Mouse (Mus musculus): ENCODE measurements at regions not wholly inside any gene's neighbourhood (a gene's known extent, or its start where the extent isn't known, plus 50 kb on each side); places are given as distances from the start of the nearest gene placed in this dataset.

DNA sequence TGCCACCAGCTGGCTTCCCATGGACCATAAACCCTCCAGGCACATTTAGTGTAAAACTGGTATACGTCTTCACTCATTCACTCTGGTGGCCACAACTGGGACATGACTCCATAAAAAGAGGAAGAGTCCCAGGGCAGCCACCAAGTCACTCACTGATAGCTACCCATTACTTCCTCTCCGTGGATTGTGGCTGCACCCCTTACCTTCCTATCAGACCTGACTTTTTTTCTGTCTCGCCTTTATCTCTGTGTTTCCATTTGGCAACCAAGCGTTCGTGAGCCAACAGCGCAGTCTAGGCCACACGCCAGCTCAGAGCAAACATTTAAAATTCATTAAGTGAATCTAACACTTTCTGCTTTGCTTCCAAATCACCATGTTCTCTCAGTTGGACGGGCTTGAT is 53.9 kb upstream of the Slc44a1 start:
- Histone ChIP-seq H3K4me2 (ENCODE audit: low read depth) (no peak overlapping the region), H3K4me3 (ENCODE audit: low read depth, low read length) (no peak overlapping the region), H3K9me3 (ENCODE audit: control insufficient read depth, low read length) (no peaks in the 10 kb centered on the region), H3K4me1 (ENCODE audit: control insufficient read depth, insufficient read depth, low read length) (no peaks in the 10 kb centered on the region), H3K36me3 (ENCODE audit: control insufficient read depth, insufficient read depth, low read length) (no peaks in the 10 kb centered on the region), H3K27me3 (ENCODE audit: control insufficient read depth, insufficient read depth, low read length) (no peaks in the 10 kb centered on the region), H3K27ac (ENCODE audit: low read depth, low read length) (no peak overlapping the region), H3K9ac (ENCODE audit: low read length) (no peak overlapping the region)
- ATAC-seq (ENCODE audit: insufficient read depth, low FRiP score, low TSS enrichment) = no peak
- DNase-seq (ENCODE audit: low spot score) = no peak
- WGBS = 88% methylated on average over 8 of the region's 8 CpGs

DNA sequence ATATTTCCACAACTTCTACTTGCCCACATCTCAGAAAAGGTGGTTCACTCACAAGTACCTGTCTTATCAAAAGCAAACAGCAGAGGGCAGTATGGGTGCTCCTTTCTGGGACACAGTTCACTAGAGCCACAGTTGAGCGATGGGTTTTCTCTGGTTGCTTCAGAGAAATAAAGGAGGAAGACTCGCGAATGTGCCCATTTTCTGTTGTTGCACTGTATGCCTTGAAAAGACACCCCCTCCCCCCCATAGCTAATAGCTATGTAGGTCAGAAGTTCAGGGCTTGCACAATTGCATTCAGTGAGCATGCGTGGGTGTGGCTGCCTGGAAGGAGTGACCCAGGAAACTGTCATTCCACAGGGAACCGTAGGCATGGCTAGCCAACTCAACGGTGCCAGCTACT is 55.5 kb upstream of the Slc44a1 start:
- ATAC-seq (ENCODE audit: insufficient read depth, low FRiP score, low TSS enrichment) = peak; percentile 45; the same call in 1 of the 2 replicates
- Histone ChIP-seq H3K4me1 (ENCODE audit: control insufficient read depth, insufficient read depth, low read length) (no peaks in the 10 kb centered on the region), H3K4me2 (ENCODE audit: low read depth) (no peak overlapping the region), H3K4me3 (ENCODE audit: low read depth, low read length) (no peak overlapping the region), H3K27ac (ENCODE audit: low read depth, low read length) (no peak overlapping the region), H3K27me3 (ENCODE audit: control insufficient read depth, insufficient read depth, low read length) (no peaks in the 10 kb centered on the region), H3K36me3 (ENCODE audit: control insufficient read depth, insufficient read depth, low read length) (no peaks in the 10 kb centered on the region), H3K9me3 (ENCODE audit: control insufficient read depth, low read length) (no peaks in the 10 kb centered on the region), H3K9ac (ENCODE audit: low read length) (no peak overlapping the region)
- DNase-seq (ENCODE audit: low spot score) = peak; percentile 67
- 41% methylated on average over 6 of the region's 6 CpGs for WGBS

DNA sequence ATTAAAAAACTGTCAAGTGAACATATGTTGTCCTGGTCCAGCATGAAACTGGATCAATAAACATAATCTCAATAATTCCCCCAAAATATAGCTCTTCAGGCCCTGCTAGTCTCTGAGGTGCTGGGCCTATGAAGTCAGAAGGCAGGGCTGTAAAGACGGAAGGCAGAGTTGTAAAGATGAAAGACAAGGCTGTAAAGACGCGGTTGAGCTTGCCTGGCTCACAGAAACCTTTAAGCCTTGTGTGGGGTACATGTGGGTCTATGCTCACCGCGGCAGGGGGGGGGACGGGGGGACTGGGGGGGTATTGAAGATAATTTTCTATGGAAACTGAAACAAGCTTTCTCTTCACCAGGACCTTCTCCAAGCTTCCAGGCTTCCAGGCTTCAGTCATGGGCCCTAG is 56.1 kb upstream of the Slc44a1 start:
- H3K9ac ChIP-seq (ENCODE audit: low read length) = no peak overlapping the region
- no peak overlapping the region for H3K27ac ChIP-seq (ENCODE audit: low read depth, low read length)
- no peaks in the 10 kb centered on the region for H3K4me1 ChIP-seq (ENCODE audit: control insufficient read depth, insufficient read depth, low read length)
- 39% methylated on average over 6 of the region's 6 CpGs for WGBS
- H3K4me2 ChIP-seq (ENCODE audit: low read depth) = no peak overlapping the region
- H3K27me3 ChIP-seq (ENCODE audit: control insufficient read depth, insufficient read depth, low read length) = no peaks in the 10 kb centered on the region
- H3K9me3 ChIP-seq (ENCODE audit: control insufficient read depth, low read length) = no peaks in the 10 kb centered on the region
- ATAC-seq (ENCODE audit: insufficient read depth, low FRiP score, low TSS enrichment) = no peak
- H3K4me3 ChIP-seq (ENCODE audit: low read depth, low read length) = no peak overlapping the region
- no peaks in the 10 kb centered on the region for H3K36me3 ChIP-seq (ENCODE audit: control insufficient read depth, insufficient read depth, low read length)
- no peak for DNase-seq (ENCODE audit: low spot score)

DNA sequence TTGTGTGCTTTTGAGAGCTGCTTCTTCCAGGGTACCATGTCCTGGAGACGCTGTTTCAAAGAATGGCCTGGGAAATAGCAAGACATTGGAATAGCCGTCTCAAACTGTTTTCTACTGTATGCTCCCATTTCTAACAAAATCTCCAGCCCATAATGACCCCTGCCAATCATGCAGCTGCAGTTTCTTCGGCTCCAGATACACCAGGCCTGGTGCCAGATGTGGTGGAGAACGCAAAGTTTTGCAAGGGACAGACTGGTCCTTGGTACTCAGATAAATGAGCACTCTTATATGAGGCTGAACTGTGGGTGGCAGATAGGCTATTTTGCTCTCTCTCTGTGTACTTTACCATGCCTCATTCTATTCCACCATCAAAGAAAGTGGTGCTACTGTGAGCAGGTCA is 58.2 kb upstream of the Slc44a1 start:
- no peak overlapping the region for H3K4me2 ChIP-seq (ENCODE audit: low read depth)

DNA sequence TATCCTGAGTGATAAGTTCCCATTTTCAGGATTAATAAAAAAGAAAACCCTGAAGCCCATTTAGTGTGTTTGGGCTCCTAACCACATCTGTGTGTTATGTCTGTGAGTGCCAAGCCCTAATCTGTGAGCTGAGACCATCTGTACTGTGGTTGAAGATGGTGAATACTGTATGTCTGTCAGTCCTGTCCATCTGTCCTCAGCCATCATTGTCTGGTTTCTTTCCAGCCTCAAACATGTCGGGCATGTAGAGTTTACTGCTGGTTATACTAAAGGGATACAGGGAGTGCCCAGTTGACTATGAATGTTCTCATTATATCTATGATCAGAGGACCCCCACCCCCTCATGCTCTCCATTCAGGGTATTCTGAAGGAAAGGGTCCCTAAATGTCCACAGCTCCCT is 60.4 kb upstream of the Slc44a1 start:
- H3K4me1 ChIP-seq (ENCODE audit: control insufficient read depth, insufficient read depth, low read length) = no peaks in the 10 kb centered on the region
- DNase-seq (ENCODE audit: low spot score) (no peak), ATAC-seq (ENCODE audit: insufficient read depth, low FRiP score, low TSS enrichment) (no peak)
- no peak overlapping the region for H3K4me2 ChIP-seq (ENCODE audit: low read depth)
- no peaks in the 10 kb centered on the region for H3K36me3 ChIP-seq (ENCODE audit: control insufficient read depth, insufficient read depth, low read length)
- no peak overlapping the region for H3K9ac ChIP-seq (ENCODE audit: low read length)
- H3K27me3 ChIP-seq (ENCODE audit: control insufficient read depth, insufficient read depth, low read length) = no peaks in the 10 kb centered on the region
- 91% methylated on average over 1 of the region's 1 CpGs for WGBS
- H3K4me3 ChIP-seq (ENCODE audit: low read depth, low read length) = no peak overlapping the region
- H3K27ac ChIP-seq (ENCODE audit: low read depth, low read length) = no peak overlapping the region
- no peaks in the 10 kb centered on the region for H3K9me3 ChIP-seq (ENCODE audit: control insufficient read depth, low read length)

More for the DNA sequence above, 58.2 kb upstream of the Slc44a1 start:
- H3K9me3 ChIP-seq (ENCODE audit: control insufficient read depth, low read length) = no peaks in the 10 kb centered on the region
- ATAC-seq (ENCODE audit: insufficient read depth, low FRiP score, low TSS enrichment) (no peak), DNase-seq (ENCODE audit: low spot score) (no peak)
- H3K4me1 ChIP-seq (ENCODE audit: control insufficient read depth, insufficient read depth, low read length) = no peaks in the 10 kb centered on the region
- no peaks in the 10 kb centered on the region for H3K27me3 ChIP-seq (ENCODE audit: control insufficient read depth, insufficient read depth, low read length)
- H3K36me3 ChIP-seq (ENCODE audit: control insufficient read depth, insufficient read depth, low read length) = no peaks in the 10 kb centered on the region
- no peak overlapping the region for H3K9ac ChIP-seq (ENCODE audit: low read length)
- no peak overlapping the region for H3K4me3 ChIP-seq (ENCODE audit: low read depth, low read length)
- H3K27ac ChIP-seq (ENCODE audit: low read depth, low read length) = no peak overlapping the region
- 85% methylated on average over 4 of the region's 4 CpGs for WGBS

DNA sequence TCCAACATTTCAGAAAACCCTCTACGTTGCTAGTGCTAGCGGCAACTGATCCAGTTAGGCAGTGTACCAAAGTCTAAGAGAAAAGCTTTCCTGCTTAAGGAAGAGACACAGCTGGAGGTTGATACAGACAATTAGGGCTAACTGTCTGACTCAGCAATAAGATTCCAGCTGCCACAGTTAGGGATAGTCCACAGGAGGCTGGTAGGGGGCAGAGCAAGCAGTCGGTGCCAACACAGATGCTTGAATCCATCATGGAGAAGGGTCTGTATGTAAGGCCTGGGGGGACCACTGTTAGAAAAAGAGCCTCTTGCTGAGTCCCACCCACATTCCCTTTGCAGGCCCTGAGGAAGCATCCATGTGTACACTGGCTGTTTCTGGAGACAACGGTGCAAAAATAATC is 63.2 kb upstream of the Slc44a1 start:
- WGBS = 75% methylated on average over 4 of the region's 4 CpGs

DNA sequence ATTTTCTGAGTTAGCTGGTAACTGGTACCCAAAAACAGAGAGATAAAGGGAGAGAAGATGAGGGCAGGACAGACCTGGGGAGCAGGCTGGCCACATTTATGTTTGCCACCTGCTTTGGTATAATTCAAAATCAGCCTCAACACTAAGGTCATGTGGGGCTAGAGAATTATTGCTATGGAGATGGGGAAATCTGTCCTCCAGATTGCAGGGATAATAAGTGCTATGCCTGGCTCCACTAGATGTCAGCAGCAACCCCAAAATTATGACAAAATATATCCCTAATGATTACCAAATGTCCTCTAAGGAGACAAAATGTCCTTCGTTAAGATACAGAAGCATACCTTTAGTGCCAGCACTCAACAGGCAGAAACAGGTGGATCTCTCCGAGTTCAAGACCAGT is 83.8 kb upstream of the Slc44a1 start:
- ATAC-seq (ENCODE audit: insufficient read depth, low FRiP score, low TSS enrichment) = no peak
- no peak overlapping the region for H3K4me3 ChIP-seq (ENCODE audit: low read depth, low read length)

More for the DNA sequence above, 63.2 kb upstream of the Slc44a1 start:
- Histone ChIP-seq H3K9ac (ENCODE audit: low read length) (no peak overlapping the region), H3K36me3 (ENCODE audit: control insufficient read depth, insufficient read depth, low read length) (no peaks in the 10 kb centered on the region), H3K27ac (ENCODE audit: low read depth, low read length) (no peak overlapping the region), H3K9me3 (ENCODE audit: control insufficient read depth, low read length) (no peaks in the 10 kb centered on the region), H3K27me3 (ENCODE audit: control insufficient read depth, insufficient read depth, low read length) (no peaks in the 10 kb centered on the region), H3K4me2 (ENCODE audit: low read depth) (no peak overlapping the region), H3K4me1 (ENCODE audit: control insufficient read depth, insufficient read depth, low read length) (no peaks in the 10 kb centered on the region), H3K4me3 (ENCODE audit: low read depth, low read length) (no peak overlapping the region)
- no peak for ATAC-seq (ENCODE audit: insufficient read depth, low FRiP score, low TSS enrichment)
- no peak for DNase-seq (ENCODE audit: low spot score)

DNA sequence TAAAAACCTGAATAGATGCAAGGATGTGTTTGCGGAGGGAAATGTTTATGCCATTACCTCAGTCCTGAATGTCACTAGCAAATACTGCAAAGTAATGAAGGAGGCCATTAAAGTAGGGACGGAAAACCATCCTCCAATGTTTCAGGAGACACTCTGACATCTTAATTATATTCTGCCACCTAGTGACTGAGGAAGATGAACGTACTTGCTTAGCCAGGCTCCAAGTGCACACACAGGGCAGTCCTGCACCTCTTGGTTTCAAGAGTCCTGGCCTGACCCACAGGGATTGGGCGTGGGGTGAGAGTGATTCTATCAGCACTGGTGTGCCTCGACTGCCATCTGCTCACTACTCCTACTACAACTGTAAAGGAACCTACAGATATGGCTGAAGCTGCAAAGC is 85.3 kb upstream of the Slc44a1 start:
- ATAC-seq (ENCODE audit: insufficient read depth, low FRiP score, low TSS enrichment) (no peak), DNase-seq (ENCODE audit: low spot score) (no peak)
- Histone ChIP-seq H3K27me3 (ENCODE audit: control insufficient read depth, insufficient read depth, low read length) (no peaks in the 10 kb centered on the region), H3K4me2 (ENCODE audit: low read depth) (no peak overlapping the region), H3K36me3 (ENCODE audit: control insufficient read depth, insufficient read depth, low read length) (no peaks in the 10 kb centered on the region), H3K9ac (ENCODE audit: low read length) (no peak overlapping the region), H3K4me3 (ENCODE audit: low read depth, low read length) (no peak overlapping the region), H3K9me3 (ENCODE audit: control insufficient read depth, low read length) (no peaks in the 10 kb centered on the region), H3K27ac (ENCODE audit: low read depth, low read length) (no peak overlapping the region), H3K4me1 (ENCODE audit: control insufficient read depth, insufficient read depth, low read length) (no peaks in the 10 kb centered on the region)
- 45% methylated on average over 5 of the region's 5 CpGs for WGBS

More for the DNA sequence above, 83.8 kb upstream of the Slc44a1 start:
- no peak for DNase-seq (ENCODE audit: low spot score)
- no peaks in the 10 kb centered on the region for H3K36me3 ChIP-seq (ENCODE audit: control insufficient read depth, insufficient read depth, low read length)
- no peak overlapping the region for H3K27ac ChIP-seq (ENCODE audit: low read depth, low read length)
- no peak overlapping the region for H3K4me2 ChIP-seq (ENCODE audit: low read depth)
- WGBS = 82% methylated on average over 2 of the region's 2 CpGs
- H3K9ac ChIP-seq (ENCODE audit: low read length) = no peak overlapping the region
- H3K27me3 ChIP-seq (ENCODE audit: control insufficient read depth, insufficient read depth, low read length) = no peaks in the 10 kb centered on the region
- no peaks in the 10 kb centered on the region for H3K9me3 ChIP-seq (ENCODE audit: control insufficient read depth, low read length)
- H3K4me1 ChIP-seq (ENCODE audit: control insufficient read depth, insufficient read depth, low read length) = no peaks in the 10 kb centered on the region

DNA sequence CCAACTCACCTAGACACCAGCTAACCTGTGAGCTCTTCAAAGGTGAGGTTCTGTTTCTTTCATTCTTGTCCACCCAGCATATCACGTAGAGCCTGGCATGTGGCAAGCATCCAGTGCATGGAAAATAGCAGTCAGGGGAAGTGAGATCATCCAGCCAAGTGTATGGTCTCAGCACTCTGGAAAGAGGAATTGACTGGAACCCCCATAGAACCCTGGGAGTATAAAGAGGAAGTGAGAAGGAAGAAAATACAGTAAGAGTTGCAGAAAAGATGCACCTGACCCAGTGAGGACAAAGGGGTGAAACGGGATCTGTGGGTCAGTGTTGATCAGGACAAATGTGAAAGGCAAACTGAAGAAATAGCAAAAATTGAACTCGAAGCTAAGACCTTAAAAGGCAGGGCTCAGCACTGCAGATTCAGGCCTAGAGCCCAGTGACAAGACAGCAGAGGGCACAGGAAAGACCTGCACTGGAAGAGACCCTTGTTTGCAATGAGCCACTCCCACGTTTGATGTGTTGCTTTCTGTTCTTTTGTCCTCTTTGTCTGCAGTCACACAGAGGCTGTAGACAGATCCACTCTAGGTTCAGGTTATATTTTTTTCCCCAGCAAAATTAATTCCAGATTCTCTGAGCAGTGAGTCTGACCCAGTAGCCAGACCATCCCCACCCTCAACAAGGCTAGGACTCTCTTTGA is 86.7 kb upstream of the Slc44a1 start:
- Histone ChIP-seq H3K27ac (ENCODE audit: low read depth, low read length) (no peak overlapping the region), H3K9me3 (ENCODE audit: control insufficient read depth, low read length) (no peaks in the 10 kb centered on the region), H3K4me1 (ENCODE audit: control insufficient read depth, insufficient read depth, low read length) (no peaks in the 10 kb centered on the region), H3K4me2 (ENCODE audit: low read depth) (no peak overlapping the region), H3K27me3 (ENCODE audit: control insufficient read depth, insufficient read depth, low read length) (no peaks in the 10 kb centered on the region), H3K9ac (ENCODE audit: low read length) (no peak overlapping the region), H3K4me3 (ENCODE audit: low read depth, low read length) (no peak overlapping the region), H3K36me3 (ENCODE audit: control insufficient read depth, insufficient read depth, low read length) (no peaks in the 10 kb centered on the region)
- WGBS = 57% methylated on average over 4 of the region's 4 CpGs
- DNase-seq (ENCODE audit: low spot score) (no peak), ATAC-seq (ENCODE audit: insufficient read depth, low FRiP score, low TSS enrichment) (no peak)
